Mouse (Mus musculus): ENCODE data around the gene Rasgef1b. TPM values are rescaled to one million over a fixed set of nuclear protein-coding genes. Genes with fewer than 3 reads are reported as not detected.

Rasgef1b gene
- polyA plus RNA-seq, 1 experiment from 2014 or later = 3.6 TPM

DNA sequence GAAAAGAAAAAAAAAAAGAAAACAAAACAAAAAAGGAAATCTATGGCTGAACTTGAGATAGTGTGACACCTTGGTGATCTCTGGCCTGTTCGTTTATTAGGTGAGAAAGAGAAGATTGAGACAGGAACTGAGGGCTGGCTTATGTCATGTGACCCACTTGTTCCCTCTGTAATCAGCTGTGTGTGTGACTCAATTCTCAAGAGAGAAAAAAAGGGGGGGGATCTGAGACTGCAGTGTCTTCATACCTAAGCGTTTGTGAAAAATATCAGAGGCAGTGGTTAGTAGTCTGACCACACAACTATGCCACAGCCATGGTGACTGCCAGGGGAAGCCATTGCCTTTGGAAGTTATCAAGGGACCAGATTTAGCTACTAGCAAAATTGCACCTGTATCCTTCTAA is 276.9 kb downstream of the Rasgef1b start:
- Histone ChIP-seq H3K4me3 (ENCODE audit: low read depth, low read length) (no peak overlapping the region), H3K27ac (ENCODE audit: low read depth, low read length) (no peak overlapping the region), H3K9me3 (ENCODE audit: control insufficient read depth) (no peaks in the 10 kb centered on the region), H3K4me2 (replicated peaks; ENCODE audit: low read depth) (no peak overlapping the region), H3K36me3 (ENCODE audit: control insufficient read depth, insufficient read depth) (no peaks in the 10 kb centered on the region), H3K27me3 (replicated peaks; ENCODE audit: control insufficient read depth, insufficient read depth, low read length) (no peaks in the 10 kb centered on the region), H3K4me1 (replicated peaks; ENCODE audit: control insufficient read depth, insufficient read depth, low read length) (no peaks in the 10 kb centered on the region), H3K9ac (ENCODE audit: low read depth, low read length) (no peak overlapping the region)
- TF ChIP-seq CTCF (IDR thresholded peaks at IDR 0.05; ENCODE audit: low read depth) = no peak
- ATAC-seq = no peak
- 46% methylated on average over 2 of the region's 2 CpGs for WGBS

- ATAC-seq = no peak
- Histone ChIP-seq H3K9me3 (ENCODE audit: control insufficient read depth) (no peaks in the 10 kb centered on the region), H3K27ac (ENCODE audit: low read depth, low read length) (no peak overlapping the region), H3K27me3 (replicated peaks; ENCODE audit: control insufficient read depth, insufficient read depth, low read length) (no peaks in the 10 kb centered on the region), H3K36me3 (ENCODE audit: control insufficient read depth, insufficient read depth) (no peaks in the 10 kb centered on the region), H3K4me2 (replicated peaks; ENCODE audit: low read depth) (no peak overlapping the region), H3K4me1 (replicated peaks; ENCODE audit: control insufficient read depth, insufficient read depth, low read length) (no peaks in the 10 kb centered on the region), H3K4me3 (ENCODE audit: low read depth, low read length) (no peak overlapping the region), H3K9ac (ENCODE audit: low read depth, low read length) (no peak overlapping the region)
- no peak for TF ChIP-seq CTCF (IDR thresholded peaks at IDR 0.05; ENCODE audit: low read depth)
- WGBS = 67% methylated on average over 5 of the region's 5 CpGs
Observed at GRCm38 (mm10) chr5:99451416-99451815, 277.4 kb downstream of the Rasgef1b start.

- Histone ChIP-seq H3K36me3 (ENCODE audit: control insufficient read depth, insufficient read depth) (no peaks in the 10 kb centered on the region), H3K4me3 (ENCODE audit: low read depth, low read length) (no peak overlapping the region), H3K4me2 (replicated peaks; ENCODE audit: low read depth) (no peak overlapping the region), H3K4me1 (replicated peaks; ENCODE audit: control insufficient read depth, insufficient read depth, low read length) (no peaks in the 10 kb centered on the region), H3K9ac (ENCODE audit: low read depth, low read length) (no peak overlapping the region), H3K27ac (ENCODE audit: low read depth, low read length) (no peak overlapping the region), H3K9me3 (ENCODE audit: control insufficient read depth) (no peaks in the 10 kb centered on the region), H3K27me3 (replicated peaks; ENCODE audit: control insufficient read depth, insufficient read depth, low read length) (no peaks in the 10 kb centered on the region)
- 60% methylated on average over 4 of the region's 4 CpGs for WGBS
- no peak for TF ChIP-seq CTCF (IDR thresholded peaks at IDR 0.05; ENCODE audit: low read depth)
- ATAC-seq = no peak
Observed at GRCm38 (mm10) chr5:99450994-99451393, 277.9 kb downstream of the Rasgef1b start.

GRCm38 (mm10) chr5:99450463-99450862 is 278.4 kb downstream of the Rasgef1b start:
- H3K27me3 ChIP-seq (replicated peaks; ENCODE audit: control insufficient read depth, insufficient read depth, low read length) = no peaks in the 10 kb centered on the region
- no peak overlapping the region for H3K4me3 ChIP-seq (ENCODE audit: low read depth, low read length)
- TF ChIP-seq CTCF (IDR thresholded peaks at IDR 0.05; ENCODE audit: low read depth) = no peak
- WGBS = 68% methylated on average over 3 of the region's 3 CpGs
- H3K27ac ChIP-seq (ENCODE audit: low read depth, low read length) = no peak overlapping the region
- H3K9me3 ChIP-seq (ENCODE audit: control insufficient read depth) = no peaks in the 10 kb centered on the region
- H3K4me2 ChIP-seq (replicated peaks; ENCODE audit: low read depth) = no peak overlapping the region
- no peaks in the 10 kb centered on the region for H3K36me3 ChIP-seq (ENCODE audit: control insufficient read depth, insufficient read depth)
- ATAC-seq = no peak
- no peak overlapping the region for H3K9ac ChIP-seq (ENCODE audit: low read depth, low read length)
- H3K4me1 ChIP-seq (replicated peaks; ENCODE audit: control insufficient read depth, insufficient read depth, low read length) = no peaks in the 10 kb centered on the region

- Histone ChIP-seq H3K36me3 (ENCODE audit: control insufficient read depth, insufficient read depth) (no peaks in the 10 kb centered on the region), H3K27ac (ENCODE audit: low read depth, low read length) (no peak overlapping the region), H3K9me3 (ENCODE audit: control insufficient read depth) (no peaks in the 10 kb centered on the region), H3K4me2 (replicated peaks; ENCODE audit: low read depth) (no peak overlapping the region), H3K27me3 (replicated peaks; ENCODE audit: control insufficient read depth, insufficient read depth, low read length) (no peaks in the 10 kb centered on the region), H3K9ac (ENCODE audit: low read depth, low read length) (no peak overlapping the region), H3K4me3 (ENCODE audit: low read depth, low read length) (no peak overlapping the region), H3K4me1 (replicated peaks; ENCODE audit: control insufficient read depth, insufficient read depth, low read length) (no peaks in the 10 kb centered on the region)
- 82% methylated on average over 6 of the region's 6 CpGs for WGBS
- no peak for ATAC-seq
- TF ChIP-seq CTCF (IDR thresholded peaks at IDR 0.05; ENCODE audit: low read depth) = no peak
Observed at GRCm38 (mm10) chr5:99447481-99447880, 281.4 kb downstream of the Rasgef1b start.

DNA sequence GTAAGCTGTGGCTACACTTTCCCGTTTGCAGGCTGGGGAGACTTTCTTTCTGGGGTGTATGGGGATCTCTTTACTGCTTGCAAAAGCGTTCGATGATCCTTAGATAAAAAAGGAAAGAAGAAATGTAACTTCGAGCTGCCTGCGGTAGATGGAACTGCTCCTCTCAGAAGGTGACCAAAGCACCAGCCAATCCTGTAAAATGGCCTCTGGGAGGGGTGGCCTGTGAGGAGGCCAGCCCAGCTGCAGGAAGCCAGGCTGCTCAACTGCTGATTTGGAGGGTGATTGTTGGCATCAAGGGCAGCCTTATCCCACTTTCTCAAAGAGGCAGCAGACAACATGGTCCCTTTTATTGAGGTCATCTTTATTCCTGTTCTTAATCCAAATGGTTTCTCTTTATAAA is 283.6 kb downstream of the Rasgef1b start:
- 75% methylated on average over 5 of the region's 5 CpGs for WGBS
- Histone ChIP-seq H3K36me3 (ENCODE audit: control insufficient read depth, insufficient read depth) (no peaks in the 10 kb centered on the region), H3K27me3 (replicated peaks; ENCODE audit: control insufficient read depth, insufficient read depth, low read length) (no peaks in the 10 kb centered on the region), H3K4me3 (ENCODE audit: low read depth, low read length) (no peak overlapping the region), H3K9ac (ENCODE audit: low read depth, low read length) (no peak overlapping the region), H3K4me1 (replicated peaks; ENCODE audit: control insufficient read depth, insufficient read depth, low read length) (no peaks in the 10 kb centered on the region), H3K9me3 (ENCODE audit: control insufficient read depth) (no peaks in the 10 kb centered on the region), H3K4me2 (replicated peaks; ENCODE audit: low read depth) (no peak overlapping the region), H3K27ac (ENCODE audit: low read depth, low read length) (no peak overlapping the region)
- no peak for TF ChIP-seq CTCF (IDR thresholded peaks at IDR 0.05; ENCODE audit: low read depth)
- no peak for ATAC-seq

DNA sequence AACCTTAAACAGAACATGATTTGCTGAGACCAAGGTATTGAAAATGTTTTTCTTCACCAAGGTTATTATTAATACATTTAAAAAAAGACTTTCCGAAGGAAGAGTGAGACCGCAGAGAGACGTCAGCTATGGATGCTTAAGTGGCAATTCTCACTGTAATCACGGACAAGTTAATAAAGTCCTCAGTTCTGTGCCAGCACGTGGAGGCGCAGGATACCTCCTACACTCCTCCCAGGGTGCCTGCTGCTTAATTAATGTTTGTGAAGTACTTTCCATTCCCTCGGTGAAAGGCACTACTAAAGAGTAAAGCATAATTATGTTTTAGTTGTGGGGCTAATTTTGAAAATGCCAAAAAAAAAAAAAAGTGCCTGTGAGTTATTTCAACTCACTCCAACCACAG is 284.1 kb downstream of the Rasgef1b start:
- Histone ChIP-seq H3K4me1 (replicated peaks; ENCODE audit: control insufficient read depth, insufficient read depth, low read length) (no peaks in the 10 kb centered on the region), H3K4me3 (ENCODE audit: low read depth, low read length) (no peak overlapping the region), H3K27ac (ENCODE audit: low read depth, low read length) (no peak overlapping the region), H3K9me3 (ENCODE audit: control insufficient read depth) (no peaks in the 10 kb centered on the region), H3K27me3 (replicated peaks; ENCODE audit: control insufficient read depth, insufficient read depth, low read length) (no peaks in the 10 kb centered on the region), H3K36me3 (ENCODE audit: control insufficient read depth, insufficient read depth) (no peaks in the 10 kb centered on the region), H3K4me2 (replicated peaks; ENCODE audit: low read depth) (no peak overlapping the region), H3K9ac (ENCODE audit: low read depth, low read length) (no peak overlapping the region)
- TF ChIP-seq CTCF (IDR thresholded peaks at IDR 0.05; ENCODE audit: low read depth) = no peak
- no peak for ATAC-seq
- WGBS = 77% methylated on average over 7 of the region's 7 CpGs
